Mouse (Mus musculus) liver, embryonic 13.5 days (tissue): ENCODE measurements around the gene Gm49318. TPM values are rescaled to one million over a fixed set of nuclear protein-coding genes. Genes with fewer than 3 reads are reported as not detected.

Source experiments
- ATAC-seq: fragments of 200-750 bp; cut with Nextera tagmentation; 2 replicates; pipeline ENCODE4 v1.8.0; 2017; ENCODE audit warnings: low read depth, mild to moderate bottlenecking, moderate number of reproducible peaks, moderate library complexity
- DNase-seq: peaks from one replicate; pipeline ENCODE4 v3.0.0; 2022
- H3K27ac ChIP-seq: fragments of 300-500 bp; sonication (generic); 2 replicates; pipeline ENCODE4 v1.5.1; 2015; ENCODE audit warnings: moderate library complexity, mild to moderate bottlenecking, inconsistent platforms
- H3K27me3 ChIP-seq: fragments of 300-500 bp; sonication (generic); 2 replicates; pipeline ENCODE4 v1.6.1; 2015; ENCODE audit warnings: mild to moderate bottlenecking, inconsistent platforms
- H3K36me3 ChIP-seq: fragments of 300-500 bp; sonication (generic); 2 replicates; pipeline ENCODE4 v1.6.1; 2015; ENCODE audit warnings: mild to moderate bottlenecking, inconsistent platforms
- H3K4me1 ChIP-seq: fragments of 300-500 bp; sonication (generic); replicated peaks from 2 replicates; pipeline ENCODE4 v1.6.1; 2015; ENCODE audit warnings: inconsistent platforms
- H3K4me2 ChIP-seq: fragments of 300-500 bp; sonication (generic); 2 replicates; pipeline ENCODE4 v1.6.1; 2015; ENCODE audit warnings: inconsistent platforms, mild to moderate bottlenecking, moderate library complexity
- H3K4me3 ChIP-seq: fragments of 300-500 bp; sonication (generic); replicated peaks from 2 replicates; pipeline ENCODE4 v1.5.1; 2015; ENCODE audit warnings: mild to moderate bottlenecking, inconsistent platforms
- H3K9ac ChIP-seq: fragments of 300-500 bp; sonication (generic); 2 replicates; pipeline ENCODE4 v1.6.1; 2015; ENCODE audit warnings: mild to moderate bottlenecking, inconsistent platforms
- H3K9me3 ChIP-seq: fragments of 300-500 bp; sonication (generic); replicated peaks from 2 replicates; pipeline ENCODE4 v1.6.1; 2016; ENCODE audit warnings: inconsistent platforms
- WGBS: fragments of 180-500 bp; shearing (Covaris S2); methylation state at CpG from one replicate; pipeline ENCODE4 v1.1.7; 2015; ENCODE audit not compliant: insufficient replicate concordance; 5-methylcytosine and 5-hydroxymethylcytosine counted together
- polyA plus RNA-seq: library from polyadenylated mRNA; unstranded; fragments of >200 nt; fragmentation: Nextera tagmentation; extraction: Ambion mirVana; gene quantifications from 2 replicates; pipeline ENCODE4 v1.2.1, GENCODE M21; 2015

Gene Gm49318
- polyA plus RNA-seq, 1 experiment from 2014 or later = not detected

DNA sequence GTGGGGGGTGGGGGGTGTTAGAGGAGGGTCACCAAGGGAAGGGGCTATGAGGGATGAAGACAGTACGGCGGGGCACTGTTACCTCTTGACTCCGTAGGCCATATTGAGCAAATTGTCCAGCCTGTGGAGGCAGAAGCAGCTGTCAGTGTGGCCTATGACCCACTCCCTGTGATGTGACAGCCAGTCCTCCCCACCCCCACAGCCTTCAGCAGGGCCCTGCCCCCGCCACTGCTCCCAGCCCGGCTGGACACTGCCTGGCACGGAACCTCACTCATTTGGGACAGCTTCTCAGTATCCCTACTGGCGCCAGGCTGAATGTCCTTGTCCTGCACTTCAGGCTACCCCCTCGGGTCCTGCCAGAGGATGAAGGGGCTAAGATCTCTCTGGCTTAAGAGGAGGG lies 46.5 kb downstream of the Gm49318 start:
- H3K9ac ChIP-seq = no peak overlapping the region
- peak; percentile 58; the same call in 1 of the 2 replicates for ATAC-seq
- DNase-seq = no peak

GRCm38 (mm10) chr9:22017208-22017825 lies 53.7 kb downstream of the Gm49318 start:
- H3K27ac ChIP-seq = no peak overlapping the region
- H3K4me1 ChIP-seq = 0 out of 2 replicates have a peak, but pooled peaks cover 3% of the 10 kb centered on the region
- ATAC-seq (0 out of 2 replicates have a peak, but pooled peaks have one; percentile 25), DNase-seq (no peak)
- H3K27me3 ChIP-seq = no peaks in the 10 kb centered on the region
- no peaks in the 10 kb centered on the region for H3K9me3 ChIP-seq
- H3K4me3 ChIP-seq = no peak overlapping the region
- H3K36me3 ChIP-seq = peaks cover 25% of the 10 kb centered on the region
- no peak overlapping the region for H3K9ac ChIP-seq
- 68% methylated on average over 7 of the region's 7 CpGs for WGBS
- H3K4me2 ChIP-seq = no peak overlapping the region

More for the DNA sequence above, 46.5 kb downstream of the Gm49318 start:
- H3K4me3 ChIP-seq = no peak overlapping the region
- H3K4me1 ChIP-seq = peaks cover 14% of the 10 kb centered on the region
- peaks cover 4% of the 10 kb centered on the region for H3K27me3 ChIP-seq
- no peak overlapping the region for H3K4me2 ChIP-seq
- 62% methylated on average over 8 of the region's 8 CpGs for whole genome bisulfite sequencing
- H3K9me3 ChIP-seq = no peaks in the 10 kb centered on the region
- H3K27ac ChIP-seq = no peak overlapping the region
- no peaks in the 10 kb centered on the region for H3K36me3 ChIP-seq

- 0 out of 2 replicates have a peak, but pooled peaks cover 3% of the 10 kb centered on the region for H3K4me1 ChIP-seq
- H3K9me3 ChIP-seq = no peaks in the 10 kb centered on the region
- H3K36me3 ChIP-seq = peaks cover 35% of the 10 kb centered on the region
- no peaks in the 10 kb centered on the region for H3K27me3 ChIP-seq
- 64% methylated on average over 10 of the region's 10 CpGs for WGBS
- DNase-seq (no peak), ATAC-seq (no peak)
- no peak overlapping the region for H3K9ac ChIP-seq
- H3K4me2 ChIP-seq = no peak overlapping the region
- no peak overlapping the region for H3K27ac ChIP-seq
- H3K4me3 ChIP-seq = no peak overlapping the region
Measured at GRCm38 (mm10) chr9:22016245-22016644, 54.8 kb downstream of the Gm49318 start.

DNA sequence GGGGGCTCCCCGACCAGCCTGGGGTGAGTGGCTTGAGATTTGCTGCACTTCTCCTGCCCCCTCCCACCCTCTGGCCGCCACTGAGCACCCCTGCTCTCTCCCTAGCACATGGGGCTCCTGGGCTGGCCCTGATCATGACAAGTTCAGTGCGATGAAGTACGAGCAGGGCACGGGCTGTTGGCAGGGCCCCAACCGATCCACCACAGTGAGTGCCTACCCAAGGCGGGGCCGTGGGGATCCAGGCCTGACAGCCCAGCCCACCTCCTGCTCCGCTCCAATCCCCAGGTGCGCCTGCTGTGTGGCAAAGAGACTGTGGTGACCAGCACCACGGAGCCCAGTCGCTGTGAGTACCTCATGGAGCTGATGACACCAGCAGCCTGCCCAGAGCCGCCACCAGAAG lies 58.3 kb downstream of the Gm49318 start:
- H3K36me3 ChIP-seq = peaks cover 71% of the 10 kb centered on the region
- no peak overlapping the region for H3K4me2 ChIP-seq
- no peak for DNase-seq
- no peaks in the 10 kb centered on the region for H3K4me1 ChIP-seq
- H3K4me3 ChIP-seq = no peak overlapping the region
- no peaks in the 10 kb centered on the region for H3K9me3 ChIP-seq
- ATAC-seq = no peak
- H3K27me3 ChIP-seq = no peaks in the 10 kb centered on the region
- no peak overlapping the region for H3K27ac ChIP-seq
- H3K9ac ChIP-seq = no peak overlapping the region
- 91% methylated on average over 13 of the region's 13 CpGs for WGBS

GRCm38 (mm10) chr9:22011055-22011454 lies 60.0 kb downstream of the Gm49318 start:
- DNase-seq (no peak), ATAC-seq (no peak)
- Histone ChIP-seq H3K27ac (no peak overlapping the region), H3K4me2 (no peak overlapping the region), H3K4me1 (0 out of 2 replicates have a peak, but pooled peaks cover 6% of the 10 kb centered on the region), H3K4me3 (no peak overlapping the region), H3K9me3 (no peaks in the 10 kb centered on the region), H3K36me3 (peaks cover 87% of the 10 kb centered on the region), H3K27me3 (no peaks in the 10 kb centered on the region), H3K9ac (no peak overlapping the region)
- 61% methylated on average over 5 of the region's 5 CpGs for WGBS

DNA sequence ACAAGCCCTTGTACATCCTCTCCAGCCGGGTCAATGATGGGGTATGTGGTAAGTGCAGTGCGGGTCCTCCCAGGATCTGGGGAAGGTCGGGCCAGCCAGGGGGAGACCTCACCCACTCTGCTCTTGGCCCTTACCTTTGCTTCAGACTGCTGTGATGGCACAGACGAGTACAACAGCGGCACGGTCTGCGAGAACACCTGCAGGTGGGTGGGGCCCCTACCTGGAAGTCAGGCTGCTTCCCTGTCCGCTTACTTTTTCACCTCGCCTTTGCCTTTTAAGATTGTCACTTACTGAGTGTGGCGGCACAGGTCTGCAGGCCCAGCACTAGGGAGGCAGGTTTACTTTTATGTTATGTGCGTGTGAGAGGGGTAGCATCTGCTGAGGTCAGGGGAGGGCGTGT lies 66.5 kb downstream of the Gm49318 start:
- peaks cover 31% of the 10 kb centered on the region for H3K4me1 ChIP-seq
- no peak overlapping the region for H3K27ac ChIP-seq
- H3K4me2 ChIP-seq = peak overlapping the region; percentile 95; the same call in 1 of the 2 replicates
- no peak overlapping the region for H3K9ac ChIP-seq
- no peak for DNase-seq
- no peaks in the 10 kb centered on the region for H3K9me3 ChIP-seq
- H3K27me3 ChIP-seq = peaks cover 8% of the 10 kb centered on the region
- peaks cover 56% of the 10 kb centered on the region for H3K36me3 ChIP-seq
- no peak for ATAC-seq
- WGBS = 85% methylated on average over 12 of the region's 12 CpGs
- peak overlapping the region; percentile 84; the same call in 1 of the 2 replicates for H3K4me3 ChIP-seq

GRCm38 (mm10) chr9:22003163-22003554 lies 67.9 kb downstream of the Gm49318 start:
- H3K4me1 ChIP-seq = peaks cover 31% of the 10 kb centered on the region
- peaks cover 19% of the 10 kb centered on the region for H3K27me3 ChIP-seq
- peak overlapping the region; percentile 84 for H3K4me3 ChIP-seq
- ATAC-seq (peak; percentile 5), DNase-seq (no peak)
- WGBS = under 1% methylated on average over 18 of the region's 18 CpGs
- H3K9ac ChIP-seq = peak overlapping the region; percentile 80
- H3K9me3 ChIP-seq = no peaks in the 10 kb centered on the region
- peaks cover 43% of the 10 kb centered on the region for H3K36me3 ChIP-seq
- H3K27ac ChIP-seq = peak overlapping the region; percentile 83
- H3K4me2 ChIP-seq = peak overlapping the region; percentile 95

- peak; percentile 99 for ATAC-seq
- Histone ChIP-seq H3K4me3 (peak within 1 kb of the TSS; percentile 84), H3K4me1 (peaks cover 31% of the 10 kb centered on the region), H3K36me3 (peaks cover 36% of the 10 kb centered on the region), H3K9ac (peak within 1 kb of the TSS; percentile 80), H3K27ac (peak within 1 kb of the TSS; percentile 83), H3K4me2 (peak within 1 kb of the TSS; percentile 95), H3K9me3 (no peaks in the 10 kb centered on the region), H3K27me3 (peaks cover 25% of the 10 kb centered on the region)
- WGBS = 6% methylated on average over 57 of the region's 57 CpGs
- DNase-seq = peak; percentile 99
Measured at GRCm38 (mm10) chr9:22002194-22003162, 68.6 kb downstream of the Gm49318 start, which contains the start of the genes Ccdc151 and Prkcsh. Gene Ccdc151 (minus strand): TSS chr9:22002634. Gene Prkcsh (plus strand): TSS chr9:22002806.

- Histone ChIP-seq H3K27ac (no peak overlapping the region), H3K27me3 (peaks cover 33% of the 10 kb centered on the region), H3K9me3 (no peaks in the 10 kb centered on the region), H3K4me1 (peaks cover 26% of the 10 kb centered on the region), H3K4me3 (no peak overlapping the region), H3K36me3 (peaks cover 27% of the 10 kb centered on the region), H3K9ac (no peak overlapping the region), H3K4me2 (no peak overlapping the region)
- DNase-seq (no peak), ATAC-seq (no peak)
- 76% methylated on average over 4 of the region's 4 CpGs for WGBS
Measured at GRCm38 (mm10) chr9:22001633-22002032, 69.4 kb downstream of the Gm49318 start.

DNA sequence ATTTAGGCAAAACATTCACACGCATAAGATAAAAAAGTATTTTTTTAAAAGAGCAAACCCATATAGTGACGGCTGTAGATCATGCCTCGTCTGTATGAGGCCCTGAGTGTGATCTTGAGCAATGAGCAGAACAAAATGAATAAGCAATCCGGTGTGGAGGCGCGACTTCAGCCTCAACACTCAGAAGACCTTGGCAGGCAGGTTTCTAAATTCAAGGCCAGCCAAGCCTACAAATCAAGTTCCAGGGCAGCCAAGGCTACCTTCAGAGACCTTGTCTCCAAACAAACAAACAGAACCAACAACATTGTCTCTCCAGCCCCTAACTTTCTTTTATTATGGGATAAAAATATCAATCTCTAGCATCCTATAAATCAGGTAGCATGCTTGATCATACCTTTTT lies 70.8 kb downstream of the Gm49318 start:
- no peak for ATAC-seq
- DNase-seq = no peak
- Histone ChIP-seq H3K4me3 (no peak overlapping the region), H3K4me1 (peaks cover 26% of the 10 kb centered on the region), H3K27me3 (peaks cover 37% of the 10 kb centered on the region), H3K36me3 (peaks cover 14% of the 10 kb centered on the region), H3K4me2 (no peak overlapping the region), H3K27ac (no peak overlapping the region), H3K9ac (no peak overlapping the region), H3K9me3 (no peaks in the 10 kb centered on the region)
- 77% methylated on average over 6 of the region's 6 CpGs for WGBS

- DNase-seq = no peak
- no peak for ATAC-seq
- H3K4me2 ChIP-seq = no peak overlapping the region
- no peaks in the 10 kb centered on the region for H3K9me3 ChIP-seq
- no peak overlapping the region for H3K27ac ChIP-seq
- peaks cover 76% of the 10 kb centered on the region for H3K27me3 ChIP-seq
- no peaks in the 10 kb centered on the region for H3K36me3 ChIP-seq
- 59% methylated on average over 3 of the region's 3 CpGs for WGBS
- no peak overlapping the region for H3K4me3 ChIP-seq
- no peak overlapping the region for H3K9ac ChIP-seq
- 0 out of 2 replicates have a peak, but pooled peaks cover 3% of the 10 kb centered on the region for H3K4me1 ChIP-seq
Measured at GRCm38 (mm10) chr9:21996178-21996867, 74.7 kb downstream of the Gm49318 start.
